Comparison of ENCODE assay signal across 8 mouse cellular contexts in the genomic region with DNA sequence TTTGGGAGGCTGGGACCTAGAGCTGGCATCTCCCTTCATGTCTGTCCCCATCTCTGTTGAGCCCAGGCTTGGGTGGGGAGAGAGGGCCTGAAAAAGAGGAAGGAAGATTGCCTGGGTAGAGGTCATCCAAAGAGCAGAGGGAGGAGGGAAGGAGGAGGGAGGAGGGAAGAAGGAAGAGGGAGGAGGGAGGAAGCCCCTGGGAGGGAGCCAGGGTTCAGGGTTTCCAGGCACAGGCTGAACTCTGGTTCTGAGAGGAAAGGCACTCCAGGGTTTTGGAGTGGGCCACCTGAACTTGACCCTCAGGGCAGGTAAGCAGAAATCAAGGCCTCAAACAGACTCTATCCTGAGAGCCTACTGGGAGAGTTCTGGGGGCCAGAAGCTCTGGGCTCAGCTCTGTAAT. TPM values are rescaled to one million over a fixed set of nuclear protein-coding genes. Genes with fewer than 3 reads are reported as not detected.
DNase-seq lines count a peak whose midpoint lies in the region; ATAC-seq lines count a peak whose summit lies in the region.

No protein-coding gene starts in this region.

- no peaks in the 10 kb centered on the region for H3K9me3 ChIP-seq in heart, embryonic 15.5 days (replicated peaks)
- H3K9me3 ChIP-seq in liver, embryonic 16.5 days (replicated peaks; ENCODE audit: control insufficient read depth, low read length), result no peaks in the 10 kb centered on the region

- no peak overlapping the region for H3K9ac ChIP-seq in heart, embryonic 15.5 days
- H3K9ac ChIP-seq in liver, embryonic 16.5 days (ENCODE audit: low read depth, low read length), result no peak overlapping the region

- no peak for ATAC-seq in heart, embryonic 15.5 days (replicated peaks; ENCODE audit: insufficient number of reproducible peaks, insufficient read depth, low FRiP score, low read depth)
- ATAC-seq in liver, embryonic 16.5 days (ENCODE audit: low read depth), result peak; percentile 40
- ATAC-seq in neutrophil, adult 5-6 weeks (ENCODE audit: extremely low read depth, insufficient number of reproducible peaks, low FRiP score, poor library complexity, severe bottlenecking), result peak; percentile 41; the same call in 1 of the 2 replicates

- H3K4me3 ChIP-seq in heart, embryonic 15.5 days, result 0 out of 2 replicates have a peak overlapping the region, but pooled peaks have one; percentile 5
- peak overlapping the region; percentile 21; the same call in 1 of the 2 replicates for H3K4me3 ChIP-seq in liver, embryonic 16.5 days (ENCODE audit: low read depth, low read length)

- H3K27me3 ChIP-seq in heart, embryonic 15.5 days, result peaks cover 5% of the 10 kb centered on the region; the same call in 1 of the 2 replicates
- H3K27me3 ChIP-seq in liver, embryonic 16.5 days (ENCODE audit: control insufficient read depth, insufficient read depth, low read depth, low read length), result peaks cover 13% of the 10 kb centered on the region

- DNase-seq in spleen, postnatal 36 days (ENCODE audit: low spot score in 2 of 2), result peak; percentile 6 to 27
- DNase-seq in spleen, adult 12 weeks (ENCODE audit: low spot score), result no peak
- no peak for DNase-seq in retina, postnatal 1 day
- no peak for DNase-seq in cerebellum, adult 11-12 months
- DNase-seq in urinary bladder, adult 2 months (ENCODE audit: low spot score), result no peak

- peak overlapping the region; percentile 65 for H3K27ac ChIP-seq in heart, embryonic 15.5 days
- H3K27ac ChIP-seq in liver, embryonic 16.5 days (ENCODE audit: low read length), result peak overlapping the region; percentile 52

- no peaks in the 10 kb centered on the region for H3K36me3 ChIP-seq in heart, embryonic 15.5 days
- H3K36me3 ChIP-seq in liver, embryonic 16.5 days (ENCODE audit: control insufficient read depth, insufficient read depth), result no peaks in the 10 kb centered on the region

- peak overlapping the region; percentile 43 for H3K4me2 ChIP-seq in heart, embryonic 15.5 days
- H3K4me2 ChIP-seq in liver, embryonic 16.5 days (ENCODE audit: low read depth, low read length), result no peak overlapping the region

- H3K4me1 ChIP-seq in heart, embryonic 15.5 days (replicated peaks), result peaks cover 53% of the 10 kb centered on the region
- peaks cover 12% of the 10 kb centered on the region for H3K4me1 ChIP-seq in liver, embryonic 16.5 days (ENCODE audit: control insufficient read depth, low read depth, low read length)

RNA-seq across cellular contexts. Expression of a gene that starts 13.7 kb away (rescaled TPM):
- polyA plus RNA-seq in heart, embryonic 15.5 days (2015; fragmentation: Nextera tagmentation; extraction: Ambion mirVana), result 23.0 and 29.7 TPM in 2 replicates
- 20.9 and 22.5 TPM in 2 replicates for polyA plus RNA-seq in liver, embryonic 16.5 days (2015; fragmentation: Nextera tagmentation; extraction: Ambion mirVana)
- total RNA-seq in neutrophil, adult 5-6 weeks (2017), result 8.3 and 9.9 TPM in 2 replicates
- 63.0 and 70.3 TPM in 2 replicates for polyA plus RNA-seq in urinary bladder, adult 2 months (2012; rRNA removed)

Comparison
In these comparisons a context has a peak if more than half of its experiments do, and no peak if none do; other contexts are left out.
1. DNase-seq: peak in spleen, postnatal 36 days (2 of 2); none in spleen, adult 12 weeks (single experiment), retina, postnatal 1 day (single experiment), cerebellum, adult 11-12 months (single experiment) and urinary bladder, adult 2 months (single experiment).